Mouse (Mus musculus): Measurements from ENCODE around the gene Robo2. TPM values are rescaled to one million over a fixed set of nuclear protein-coding genes. Genes with fewer than 3 reads are reported as not detected.

Robo2 gene
- polyA plus RNA-seq, 1 experiment from 2014 or later: 34.4 TPM

- DNase-seq (ENCODE audit: low spot score) (no peak), ATAC-seq (ENCODE audit: insufficient read depth, low FRiP score, low TSS enrichment) (no peak)
- WGBS: 76% methylated on average over 12 of the region's 12 CpGs
- Histone ChIP-seq H3K27me3 (ENCODE audit: control insufficient read depth, insufficient read depth, low read length) (no peaks in the 10 kb centered on the region), H3K4me1 (ENCODE audit: control insufficient read depth, insufficient read depth, low read length) (no peaks in the 10 kb centered on the region), H3K4me3 (ENCODE audit: low read depth, low read length) (no peak overlapping the region), H3K9me3 (ENCODE audit: control insufficient read depth, low read length) (no peaks in the 10 kb centered on the region), H3K36me3 (ENCODE audit: control insufficient read depth, insufficient read depth, low read length) (no peaks in the 10 kb centered on the region), H3K27ac (ENCODE audit: low read depth, low read length) (no peak overlapping the region), H3K4me2 (ENCODE audit: low read depth) (no peak overlapping the region), H3K9ac (ENCODE audit: low read length) (no peak overlapping the region)
These were observed 36.2 kb downstream of the Robo2 start for GRCm38 (mm10) chr16:74375342-74375940.

GRCm38 (mm10) chr16:74374540-74374939, 37.1 kb downstream of the Robo2 start:
- H3K27me3 ChIP-seq (ENCODE audit: control insufficient read depth, insufficient read depth, low read length): no peaks in the 10 kb centered on the region
- no peaks in the 10 kb centered on the region for H3K36me3 ChIP-seq (ENCODE audit: control insufficient read depth, insufficient read depth, low read length)
- H3K9ac ChIP-seq (ENCODE audit: low read length): no peak overlapping the region
- no peak overlapping the region for H3K27ac ChIP-seq (ENCODE audit: low read depth, low read length)
- WGBS: 85% methylated on average over 5 of the region's 5 CpGs
- H3K4me1 ChIP-seq (ENCODE audit: control insufficient read depth, insufficient read depth, low read length): no peaks in the 10 kb centered on the region
- ATAC-seq (ENCODE audit: insufficient read depth, low FRiP score, low TSS enrichment): no peak
- H3K4me3 ChIP-seq (ENCODE audit: low read depth, low read length): no peak overlapping the region
- H3K9me3 ChIP-seq (ENCODE audit: control insufficient read depth, low read length): no peaks in the 10 kb centered on the region
- no peak for DNase-seq (ENCODE audit: low spot score)
- H3K4me2 ChIP-seq (ENCODE audit: low read depth): no peak overlapping the region

- no peak overlapping the region for H3K27ac ChIP-seq (ENCODE audit: low read depth, low read length)
- no peaks in the 10 kb centered on the region for H3K4me1 ChIP-seq (ENCODE audit: control insufficient read depth, insufficient read depth, low read length)
- 73% methylated on average over 3 of the region's 3 CpGs for WGBS
- ATAC-seq (ENCODE audit: insufficient read depth, low FRiP score, low TSS enrichment) (no peak), DNase-seq (ENCODE audit: low spot score) (no peak)
- H3K4me2 ChIP-seq (ENCODE audit: low read depth): no peak overlapping the region
- H3K9ac ChIP-seq (ENCODE audit: low read length): no peak overlapping the region
- no peak overlapping the region for H3K4me3 ChIP-seq (ENCODE audit: low read depth, low read length)
- no peaks in the 10 kb centered on the region for H3K36me3 ChIP-seq (ENCODE audit: control insufficient read depth, insufficient read depth, low read length)
- no peaks in the 10 kb centered on the region for H3K27me3 ChIP-seq (ENCODE audit: control insufficient read depth, insufficient read depth, low read length)
- no peaks in the 10 kb centered on the region for H3K9me3 ChIP-seq (ENCODE audit: control insufficient read depth, low read length)
These were observed 38.2 kb downstream of the Robo2 start for GRCm38 (mm10) chr16:74373407-74373806.

GRCm38 (mm10) chr16:74372876-74373275, 38.7 kb downstream of the Robo2 start:
- no peaks in the 10 kb centered on the region for H3K27me3 ChIP-seq (ENCODE audit: control insufficient read depth, insufficient read depth, low read length)
- no peaks in the 10 kb centered on the region for H3K9me3 ChIP-seq (ENCODE audit: control insufficient read depth, low read length)
- no peak overlapping the region for H3K9ac ChIP-seq (ENCODE audit: low read length)
- 93% methylated on average over 1 of the region's 1 CpGs for WGBS
- no peak overlapping the region for H3K27ac ChIP-seq (ENCODE audit: low read depth, low read length)
- H3K4me1 ChIP-seq (ENCODE audit: control insufficient read depth, insufficient read depth, low read length): no peaks in the 10 kb centered on the region
- ATAC-seq (ENCODE audit: insufficient read depth, low FRiP score, low TSS enrichment): no peak
- no peaks in the 10 kb centered on the region for H3K36me3 ChIP-seq (ENCODE audit: control insufficient read depth, insufficient read depth, low read length)
- no peak for DNase-seq (ENCODE audit: low spot score)
- H3K4me3 ChIP-seq (ENCODE audit: low read depth, low read length): no peak overlapping the region
- H3K4me2 ChIP-seq (ENCODE audit: low read depth): no peak overlapping the region

- ATAC-seq (ENCODE audit: insufficient read depth, low FRiP score, low TSS enrichment) (no peak), DNase-seq (ENCODE audit: low spot score) (peak; percentile 23)
- 61% methylated on average over 6 of the region's 6 CpGs for WGBS
These were observed 63.2 kb downstream of the Robo2 start for GRCm38 (mm10) chr16:74348437-74348836.

GRCm38 (mm10) chr16:74338969-74339630, 72.5 kb downstream of the Robo2 start:
- no peak overlapping the region for H3K27ac ChIP-seq (ENCODE audit: low read depth, low read length)
- 50% methylated on average over 9 of the region's 9 CpGs for WGBS
- H3K4me2 ChIP-seq (ENCODE audit: low read depth): no peak overlapping the region
- no peaks in the 10 kb centered on the region for H3K4me1 ChIP-seq (ENCODE audit: control insufficient read depth, insufficient read depth, low read length)
- ATAC-seq (ENCODE audit: insufficient read depth, low FRiP score, low TSS enrichment) (peak; percentile 38; the same call in 1 of the 2 replicates), DNase-seq (ENCODE audit: low spot score) (peak; percentile 42)
- no peak overlapping the region for H3K9ac ChIP-seq (ENCODE audit: low read length)
- H3K9me3 ChIP-seq (ENCODE audit: control insufficient read depth, low read length): no peaks in the 10 kb centered on the region
- H3K27me3 ChIP-seq (ENCODE audit: control insufficient read depth, insufficient read depth, low read length): no peaks in the 10 kb centered on the region
- H3K4me3 ChIP-seq (ENCODE audit: low read depth, low read length): no peak overlapping the region
- H3K36me3 ChIP-seq (ENCODE audit: control insufficient read depth, insufficient read depth, low read length): no peaks in the 10 kb centered on the region

More at GRCm38 (mm10) chr16:74348437-74348836, 63.2 kb downstream of the Robo2 start:
- Histone ChIP-seq H3K4me3 (ENCODE audit: low read depth, low read length) (no peak overlapping the region), H3K4me2 (ENCODE audit: low read depth) (no peak overlapping the region), H3K27ac (ENCODE audit: low read depth, low read length) (no peak overlapping the region), H3K36me3 (ENCODE audit: control insufficient read depth, insufficient read depth, low read length) (no peaks in the 10 kb centered on the region), H3K4me1 (ENCODE audit: control insufficient read depth, insufficient read depth, low read length) (no peaks in the 10 kb centered on the region), H3K9me3 (ENCODE audit: control insufficient read depth, low read length) (no peaks in the 10 kb centered on the region), H3K9ac (ENCODE audit: low read length) (no peak overlapping the region), H3K27me3 (ENCODE audit: control insufficient read depth, insufficient read depth, low read length) (no peaks in the 10 kb centered on the region)

GRCm38 (mm10) chr16:74321666-74322371, 89.8 kb downstream of the Robo2 start:
- Histone ChIP-seq H3K27ac (ENCODE audit: low read depth, low read length) (no peak overlapping the region), H3K9ac (ENCODE audit: low read length) (no peak overlapping the region), H3K27me3 (ENCODE audit: control insufficient read depth, insufficient read depth, low read length) (no peaks in the 10 kb centered on the region), H3K4me3 (ENCODE audit: low read depth, low read length) (no peak overlapping the region), H3K4me2 (ENCODE audit: low read depth) (no peak overlapping the region), H3K9me3 (ENCODE audit: control insufficient read depth, low read length) (no peaks in the 10 kb centered on the region), H3K4me1 (ENCODE audit: control insufficient read depth, insufficient read depth, low read length) (peaks cover 4% of the 10 kb centered on the region; the same call in 1 of the 2 replicates), H3K36me3 (ENCODE audit: control insufficient read depth, insufficient read depth, low read length) (no peaks in the 10 kb centered on the region)
- 44% methylated on average over 9 of the region's 9 CpGs for WGBS
- DNase-seq (ENCODE audit: low spot score) (peak; percentile 28), ATAC-seq (ENCODE audit: insufficient read depth, low FRiP score, low TSS enrichment) (peak; percentile 85)

- Histone ChIP-seq H3K9ac (ENCODE audit: low read length) (no peak overlapping the region), H3K4me1 (ENCODE audit: control insufficient read depth, insufficient read depth, low read length) (peaks cover 2% of the 10 kb centered on the region; the same call in 1 of the 2 replicates), H3K9me3 (ENCODE audit: control insufficient read depth, low read length) (no peaks in the 10 kb centered on the region), H3K27me3 (ENCODE audit: control insufficient read depth, insufficient read depth, low read length) (no peaks in the 10 kb centered on the region), H3K27ac (ENCODE audit: low read depth, low read length) (no peak overlapping the region), H3K4me3 (ENCODE audit: low read depth, low read length) (no peak overlapping the region), H3K4me2 (ENCODE audit: low read depth) (no peak overlapping the region), H3K36me3 (ENCODE audit: control insufficient read depth, insufficient read depth, low read length) (no peaks in the 10 kb centered on the region)
- ATAC-seq (ENCODE audit: insufficient read depth, low FRiP score, low TSS enrichment) (no peak), DNase-seq (ENCODE audit: low spot score) (no peak)
- WGBS: 56% methylated on average over 7 of the region's 7 CpGs
These were observed 95.5 kb downstream of the Robo2 start for GRCm38 (mm10) chr16:74316150-74316549.

Data from neural tube, embryonic 11.5 days (tissue).